Mouse (Mus musculus) left cerebral cortex, adult 11 months (tissue): ENCODE measurements around the gene Dlgap5.
A peak's percentile ranks its signal among the peaks of the same experiment; 100 is the strongest.
"Not testable (repeated sequence)": the region's sequence is repeated elsewhere in the genome, so short reads cannot be mapped to it uniquely, and the experiment has no call there.

Experiments
- DNase-seq: peaks from one replicate; pipeline ENCODE4 v3.0.0; 2022; ENCODE audit warnings: low spot score

Gene Dlgap5

DNA sequence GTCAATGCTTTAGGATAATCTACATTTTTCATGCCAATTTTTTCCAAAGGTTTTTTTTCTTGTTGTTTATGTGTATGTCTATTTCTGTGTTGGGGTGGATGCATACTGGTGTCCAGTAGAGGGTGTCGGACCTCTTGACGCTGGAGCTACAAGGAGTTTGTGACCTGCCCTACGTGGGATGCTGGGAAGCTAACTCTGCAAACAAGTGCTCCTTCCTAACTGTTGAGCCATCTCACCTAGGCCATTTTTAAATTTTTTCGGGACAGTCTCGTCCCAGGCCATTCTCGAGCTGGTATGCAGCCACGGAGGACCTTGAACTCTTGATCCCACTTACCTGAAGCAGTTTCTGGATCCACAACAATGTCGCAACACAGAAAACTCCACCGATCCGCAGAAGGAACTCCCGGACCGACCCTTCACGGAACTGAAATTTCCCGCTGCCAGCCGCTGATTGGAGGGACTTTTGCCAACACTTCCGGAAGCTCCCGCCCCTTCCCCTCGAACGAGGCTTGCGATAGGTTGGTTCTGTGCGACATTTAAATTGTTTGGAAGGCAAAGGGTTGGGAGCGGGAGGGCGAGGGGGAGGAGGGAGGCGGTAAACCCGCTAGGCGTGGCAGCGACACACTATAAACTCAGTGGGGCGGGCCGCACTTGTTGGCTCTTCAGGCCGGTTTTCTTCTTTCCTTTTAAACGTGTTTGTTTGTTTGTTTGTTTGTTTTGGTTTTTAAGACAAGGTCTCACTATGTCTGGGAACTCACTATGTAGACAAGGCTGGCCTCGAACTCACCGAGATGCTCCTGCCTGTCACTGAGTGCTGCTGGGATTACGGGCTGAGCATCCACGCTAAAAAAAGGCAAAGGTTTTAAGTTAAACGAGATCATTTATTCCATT lies at the start of gene Dlgap5:
TSS of gene Dlgap5 (minus strand) at position 633 of the 891 bp plus-strand sequence.
- peak; percentile 80 for DNase-seq

DNA sequence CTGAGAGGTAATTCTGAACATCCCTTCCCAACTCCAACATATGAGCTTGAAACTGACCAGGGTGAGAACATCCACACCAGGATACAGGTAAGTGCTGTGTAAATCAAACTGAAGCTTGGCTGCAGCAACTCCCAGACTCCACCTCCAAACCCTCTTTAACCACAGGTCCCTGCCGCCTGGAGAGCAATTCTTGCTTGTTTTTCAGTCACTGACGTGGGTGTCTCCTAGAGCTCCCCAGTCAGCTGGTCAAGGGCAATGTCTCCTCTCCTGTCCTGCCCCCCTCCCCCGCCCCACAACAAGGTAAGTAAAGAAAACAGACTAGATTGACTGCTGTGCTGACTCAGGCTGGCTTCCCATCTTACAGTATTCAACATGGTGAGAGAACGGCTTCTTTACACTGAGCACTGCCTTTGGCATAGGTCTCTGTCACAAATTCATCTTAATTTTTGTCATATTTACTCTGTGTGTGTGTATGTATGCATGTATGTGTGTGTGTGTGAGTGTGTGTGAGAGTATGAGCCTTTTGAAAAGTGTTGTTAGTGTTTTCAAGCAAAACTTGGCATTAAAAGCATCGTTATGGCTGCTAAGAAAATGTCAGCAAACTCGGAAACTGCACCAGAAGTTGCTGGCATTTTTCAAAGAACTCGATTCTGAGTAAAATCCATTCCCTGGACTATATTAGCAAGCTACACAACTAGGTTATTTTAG lies 47.4 kb upstream of the Dlgap5 start:
- no peak for DNase-seq

GRCm38 (mm10) chr14:47464426-47464825 lies 46.2 kb upstream of the Dlgap5 start:
- no peak for DNase-seq

- no peak for DNase-seq
Observed at GRCm38 (mm10) chr14:47462877-47463460, 44.8 kb upstream of the Dlgap5 start.

GRCm38 (mm10) chr14:47462453-47462852 lies 44.2 kb upstream of the Dlgap5 start:
- no peak for DNase-seq

DNA sequence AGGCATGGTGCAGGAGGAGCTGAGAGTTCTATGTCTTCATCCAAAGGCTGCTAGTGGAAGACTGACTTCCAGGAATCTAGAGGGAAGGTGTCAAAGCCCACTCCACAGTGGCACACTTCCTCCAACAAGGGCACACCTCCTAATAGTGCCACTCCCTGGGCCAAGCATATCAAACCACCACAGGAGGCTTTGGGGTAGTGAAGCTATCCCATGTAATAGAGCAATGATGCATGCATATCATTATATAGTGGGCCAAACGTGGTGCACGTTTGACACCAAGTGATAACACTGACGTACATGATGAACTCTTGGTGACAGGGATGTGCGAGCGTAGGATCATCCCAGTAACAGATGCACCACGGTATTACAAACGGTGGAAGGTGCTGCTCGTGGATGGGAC lies 43.8 kb upstream of the Dlgap5 start:
- no peak for DNase-seq

- DNase-seq, result no peak
Observed at GRCm38 (mm10) chr14:47459556-47459955, 41.3 kb upstream of the Dlgap5 start.

- not testable (repeated sequence) for DNase-seq
Observed at GRCm38 (mm10) chr14:47450121-47450520, 31.9 kb upstream of the Dlgap5 start, which contains the start of gene Fbxo34. Gene Fbxo34, plus strand, starts transcription at chr14:47450421.

DNA sequence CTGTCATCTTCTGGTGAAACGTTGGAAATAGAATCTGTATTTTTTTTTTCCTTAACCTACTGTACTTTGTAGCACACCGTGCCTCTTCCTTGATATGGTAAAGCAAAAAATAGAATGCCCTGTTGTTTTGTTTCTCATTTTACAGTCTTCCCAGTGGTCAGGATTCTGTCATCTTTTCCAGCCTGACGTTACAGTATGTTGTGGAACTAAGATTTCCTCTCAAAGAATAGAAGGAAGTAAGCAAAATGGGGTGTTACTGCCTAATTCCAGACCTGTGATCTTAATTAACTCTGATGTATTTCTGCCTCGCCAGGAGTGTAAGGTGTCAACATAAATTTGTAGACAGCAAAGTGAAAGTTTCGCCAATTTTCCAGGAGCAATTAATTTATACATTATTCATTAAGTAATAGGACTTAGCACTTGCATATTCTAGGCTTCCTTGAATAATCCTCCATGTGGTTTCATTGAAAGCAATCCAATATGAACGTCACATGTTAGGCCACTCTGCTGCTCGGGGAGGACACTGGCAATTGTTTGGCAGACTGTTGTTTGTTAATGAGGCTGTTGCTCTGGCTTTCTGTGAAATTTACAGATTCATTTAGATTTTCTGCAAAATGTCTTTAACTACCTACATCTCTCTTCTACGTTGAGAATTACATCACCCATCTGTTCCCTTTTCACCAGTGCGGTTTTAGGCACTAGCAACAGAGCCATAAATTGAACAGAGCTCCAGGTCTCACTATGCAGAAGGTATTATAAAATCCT lies 27.3 kb upstream of the Dlgap5 start:
- DNase-seq, result no peak

- DNase-seq, result no peak
Observed at GRCm38 (mm10) chr14:47444907-47445306, 26.7 kb upstream of the Dlgap5 start.

- no peak for DNase-seq
Observed at GRCm38 (mm10) chr14:47438947-47439346, 20.7 kb upstream of the Dlgap5 start.

GRCm38 (mm10) chr14:47432987-47433386 lies 14.8 kb upstream of the Dlgap5 start:
- DNase-seq, result no peak

DNA sequence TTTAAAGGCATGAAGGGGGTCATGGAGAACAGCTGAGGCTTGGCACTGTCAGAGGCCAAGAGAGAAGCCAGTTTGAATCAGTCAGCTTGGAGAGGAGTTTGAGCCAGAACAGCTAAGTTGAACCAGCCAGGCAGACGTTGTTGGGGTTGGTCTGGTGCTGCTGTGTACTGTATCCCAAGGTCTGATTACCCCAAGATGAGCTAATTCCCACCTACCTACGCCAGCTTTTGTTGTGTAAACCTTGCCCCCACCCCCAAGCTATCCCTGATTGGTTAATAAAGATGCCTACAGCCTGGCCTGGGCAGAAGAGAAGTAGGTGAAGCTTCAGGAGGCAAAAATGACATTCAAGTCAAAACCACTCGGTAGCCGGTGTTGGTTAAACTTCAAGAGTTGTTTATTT lies 4.3 kb upstream of the Dlgap5 start:
- DNase-seq, result no peak

GRCm38 (mm10) chr14:47421606-47422005 lies 3.4 kb upstream of the Dlgap5 start:
- DNase-seq, result no peak

DNA sequence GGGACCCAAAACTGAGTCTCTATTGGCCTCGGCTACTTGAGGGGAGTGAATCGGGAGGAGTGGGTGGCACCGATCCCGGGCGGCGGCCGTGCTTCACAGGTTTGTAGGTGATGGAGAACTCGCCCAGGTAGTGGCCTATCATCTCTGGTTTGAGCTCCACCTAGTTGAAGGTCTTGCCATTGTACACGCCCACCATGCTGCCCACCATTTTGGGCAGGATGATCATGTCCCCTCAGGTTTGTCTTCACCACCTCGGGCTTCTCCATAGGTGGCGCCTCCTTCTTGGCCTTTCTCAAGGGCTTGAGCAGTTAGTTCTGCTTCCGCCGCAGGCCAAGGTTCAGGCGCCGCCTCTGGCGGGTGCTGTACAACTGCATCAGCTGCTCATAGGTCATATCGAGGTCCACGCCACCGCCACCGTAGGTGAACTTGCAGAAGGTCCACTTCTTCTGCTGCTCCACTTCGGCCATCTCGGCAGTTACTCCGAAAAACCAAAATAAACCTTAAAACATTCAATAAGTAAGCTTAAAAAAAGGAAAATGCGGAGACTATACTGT lies 1.6 kb upstream of the Dlgap5 start:
- no peak for DNase-seq

GRCm38 (mm10) chr14:47419034-47419625 lies 923 bp upstream of the Dlgap5 start:
- no peak for DNase-seq

DNA sequence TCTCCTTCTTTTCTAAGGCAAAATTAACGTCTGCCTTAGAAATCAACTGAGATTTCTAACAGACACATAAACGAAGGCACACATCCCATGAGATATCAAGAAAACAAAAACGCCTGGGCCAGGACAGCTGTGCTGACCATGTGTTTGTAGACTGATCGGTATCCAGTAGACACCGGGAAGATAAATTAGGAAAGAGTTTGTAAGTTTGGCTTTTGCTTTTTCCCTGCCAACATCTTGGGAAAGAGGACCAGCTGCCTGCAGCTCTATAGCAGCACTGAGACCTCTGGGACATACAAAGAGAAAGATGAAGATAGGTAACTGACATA lies 422 bp upstream of the Dlgap5 start:
- no peak for DNase-seq

- no peak for DNase-seq
Observed at GRCm38 (mm10) chr14:47417346-47417745, 861 bp downstream of the Dlgap5 start.

DNA sequence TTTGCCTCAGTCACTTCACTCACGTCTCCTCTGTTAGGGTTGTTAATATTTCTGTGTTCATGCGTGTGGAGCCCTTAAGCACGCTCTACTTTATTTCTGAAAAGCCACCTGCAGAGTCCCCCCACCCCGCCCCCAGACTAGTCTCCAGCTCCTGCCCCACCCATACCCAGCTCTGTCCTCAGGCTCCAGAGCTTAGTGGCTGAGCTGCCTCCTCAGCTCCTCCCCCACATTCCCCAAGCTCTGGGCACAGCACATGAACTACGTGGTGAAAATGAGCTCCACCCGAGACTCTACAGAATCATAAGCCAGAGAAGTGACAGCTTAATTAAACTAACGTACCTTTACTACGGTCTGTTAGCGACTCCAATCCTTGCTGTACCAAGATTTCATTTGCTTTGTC lies 12.2 kb downstream of the Dlgap5 start:
- no peak for DNase-seq

DNA sequence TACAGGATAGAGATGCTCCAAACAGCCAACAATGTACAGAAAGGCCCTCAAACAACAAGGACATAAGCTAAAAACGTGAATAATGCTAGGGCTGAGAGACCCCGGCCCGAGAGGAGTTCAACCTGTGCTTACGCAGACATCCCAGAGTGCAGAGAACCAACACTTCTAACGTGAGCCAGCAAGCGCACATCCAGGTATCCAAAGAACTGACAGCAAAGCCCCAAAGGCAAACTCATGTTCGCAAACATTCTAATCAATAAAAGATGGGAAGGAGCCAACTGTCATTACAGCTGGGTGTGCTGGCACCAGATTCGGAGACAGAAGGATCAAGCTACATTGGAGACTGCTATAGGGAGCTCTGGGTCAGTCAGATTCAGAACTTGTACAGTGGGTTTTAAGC lies 15.5 kb downstream of the Dlgap5 start:
- no peak for DNase-seq

- DNase-seq, result peak; percentile 31
Observed at GRCm38 (mm10) chr14:47396165-47396652, 22.0 kb downstream of the Dlgap5 start.
